Mouse (Mus musculus) heart, postnatal 0 days (tissue): ENCODE measurements at regions not wholly inside any gene's neighbourhood (a gene's known extent, or its start where the extent isn't known, plus 50 kb on each side); places are given as distances from the start of the nearest gene placed in this dataset.
A peak's percentile ranks its signal among the peaks of the same experiment; 100 is the strongest.
"Not testable (repeated sequence)": the region's sequence is repeated elsewhere in the genome, so short reads cannot be mapped to it uniquely, and the experiment has no call there.

Source experiments
- ATAC-seq: fragments of 200-750 bp; cut with Nextera tagmentation; 2 replicates; pipeline ENCODE4 v1.8.0; 2017; ENCODE audit warnings: low read depth, moderate number of reproducible peaks, moderate library complexity; ENCODE audit not compliant: insufficient read depth
- DNase-seq: peaks from one replicate; pipeline ENCODE4 v3.0.0-alpha.2; 2016; ENCODE audit warnings: low spot score
- H3K27ac ChIP-seq: fragments of 300-500 bp; sonication (generic); 2 replicates; pipeline ENCODE4 v1.5.1; 2014; ENCODE audit warnings: low read depth, mild to moderate bottlenecking
- H3K27me3 ChIP-seq: fragments of 300-500 bp; sonication (generic); 2 replicates; pipeline ENCODE4 v1.6.1; 2014; ENCODE audit warnings: low read length, mixed read lengths; ENCODE audit not compliant: control insufficient read depth, insufficient read depth
- H3K36me3 ChIP-seq: fragments of 300-500 bp; sonication (generic); replicated peaks from 2 replicates; pipeline ENCODE4 v1.6.1; 2014; ENCODE audit warnings: low read length, mixed read lengths; ENCODE audit not compliant: control insufficient read depth, insufficient read depth
- H3K4me1 ChIP-seq: fragments of 300-500 bp; sonication (generic); 2 replicates; pipeline ENCODE4 v1.6.1; 2014; ENCODE audit warnings: antibody characterized with exemption; ENCODE audit not compliant: control insufficient read depth, insufficient read depth
- H3K4me2 ChIP-seq: fragments of 300-500 bp; sonication (generic); 2 replicates; pipeline ENCODE4 v1.6.1; 2014; ENCODE audit warnings: low read depth, mild to moderate bottlenecking, low read length, moderate library complexity
- H3K4me3 ChIP-seq: fragments of 300-500 bp; sonication (generic); 2 replicates; pipeline ENCODE4 v1.5.1; 2014; ENCODE audit warnings: low read depth, low read length
- H3K9ac ChIP-seq: fragments of 300-500 bp; sonication (generic); replicated peaks from 2 replicates; pipeline ENCODE4 v1.6.1; 2014; ENCODE audit warnings: low read depth, low read length, mixed read lengths
- H3K9me3 ChIP-seq: fragments of 300-500 bp; sonication (generic); replicated peaks from 2 replicates; pipeline ENCODE4 v1.6.1; 2016; ENCODE audit warnings: low read length; ENCODE audit not compliant: control insufficient read depth
- CTCF ChIP-seq: IDR thresholded peaks from 2 replicates; pipeline ENCODE4 v1.5.1; 2016; ENCODE audit warnings: antibody characterized with exemption, control low read depth, low read depth
- EP300 ChIP-seq: IDR thresholded peaks from 2 replicates; pipeline ENCODE4 v1.6.1; 2016; ENCODE audit warnings: antibody characterized with exemption, low read depth
- WGBS: fragments of 180-500 bp; shearing (Covaris S2); extraction: QIAGEN DNeasy Blood & Tissue Kit; methylation state at CpG from one replicate; pipeline ENCODE4 v1.1.7; 2014; 5-methylcytosine and 5-hydroxymethylcytosine counted together

GRCm38 (mm10) chr8:34275977-34276660, 164.6 kb upstream of the Gm10131 start:
- H3K4me1 ChIP-seq: no peaks in the 10 kb centered on the region; the same call in 1 of the 2 replicates
- H3K4me3 ChIP-seq: no peak overlapping the region
- H3K27me3 ChIP-seq: no peaks in the 10 kb centered on the region
- no peaks in the 10 kb centered on the region for H3K9me3 ChIP-seq
- H3K27ac ChIP-seq: no peak overlapping the region
- no peak overlapping the region for H3K9ac ChIP-seq
- no peak overlapping the region for H3K4me2 ChIP-seq
- DNase-seq (peak; percentile 12), ATAC-seq (no peak)
- TF ChIP-seq CTCF: no peak
- H3K36me3 ChIP-seq: no peaks in the 10 kb centered on the region
- 44% methylated on average over 7 of the region's 7 CpGs for WGBS

- H3K4me3 ChIP-seq, H3K36me3 ChIP-seq, H3K4me1 ChIP-seq, H3K27me3 ChIP-seq, H3K27ac ChIP-seq, DNase-seq, H3K9me3 ChIP-seq, ATAC-seq, H3K9ac ChIP-seq, H3K4me2 ChIP-seq: not testable (repeated sequence)
- WGBS: 80% methylated on average over 2 of the region's 2 CpGs
Measured at GRCm38 (mm10) chr8:34274796-34275195, 163.3 kb upstream of the Gm10131 start.

GRCm38 (mm10) chr8:34274171-34274570, 162.6 kb upstream of the Gm10131 start:
- H3K27me3 ChIP-seq: no peaks in the 10 kb centered on the region
- H3K4me1 ChIP-seq: no peaks in the 10 kb centered on the region
- WGBS: 82% methylated on average over 6 of the region's 6 CpGs
- no peak overlapping the region for H3K27ac ChIP-seq
- ATAC-seq (no peak), DNase-seq (no peak)
- H3K4me3 ChIP-seq: no peak overlapping the region
- H3K9me3 ChIP-seq: no peaks in the 10 kb centered on the region
- no peak for TF ChIP-seq EP300
- TF ChIP-seq CTCF: no peak
- H3K9ac ChIP-seq: no peak overlapping the region
- no peak overlapping the region for H3K4me2 ChIP-seq
- no peaks in the 10 kb centered on the region for H3K36me3 ChIP-seq

GRCm38 (mm10) chr8:34269848-34270247, 158.3 kb upstream of the Gm10131 start:
- WGBS: 81% methylated on average over 6 of the region's 6 CpGs
- no peaks in the 10 kb centered on the region for H3K36me3 ChIP-seq
- no peak for ATAC-seq

GRCm38 (mm10) chr8:34268806-34269520, 157.4 kb upstream of the Gm10131 start:
- ATAC-seq (no peak), DNase-seq (no peak)
- Histone ChIP-seq H3K4me1 (no peaks in the 10 kb centered on the region), H3K9ac (no peak overlapping the region), H3K9me3 (no peaks in the 10 kb centered on the region), H3K4me2 (no peak overlapping the region), H3K27ac (no peak overlapping the region), H3K27me3 (no peaks in the 10 kb centered on the region), H3K4me3 (no peak overlapping the region), H3K36me3 (no peaks in the 10 kb centered on the region)
- 80% methylated on average over 18 of the region's 18 CpGs for WGBS
- peak; percentile 21; the same call in 1 of the 2 replicates for TF ChIP-seq CTCF
- no peak for TF ChIP-seq EP300

More at GRCm38 (mm10) chr8:34269848-34270247, 158.3 kb upstream of the Gm10131 start:
- Histone ChIP-seq H3K9me3 (no peaks in the 10 kb centered on the region), H3K4me1 (no peaks in the 10 kb centered on the region), H3K27ac (no peak overlapping the region), H3K4me3 (no peak overlapping the region), H3K4me2 (no peak overlapping the region), H3K9ac (no peak overlapping the region), H3K27me3 (no peaks in the 10 kb centered on the region)
- no peak for DNase-seq
- no peak for TF ChIP-seq EP300
- no peak for TF ChIP-seq CTCF

- WGBS: 64% methylated on average over 2 of the region's 2 CpGs
- no peak overlapping the region for H3K27ac ChIP-seq
- H3K9me3 ChIP-seq: no peaks in the 10 kb centered on the region
- no peaks in the 10 kb centered on the region for H3K27me3 ChIP-seq
- H3K36me3 ChIP-seq: no peaks in the 10 kb centered on the region
- H3K4me3 ChIP-seq: no peak overlapping the region
- ATAC-seq (0 out of 2 replicates have a peak, but pooled peaks have one; percentile 27), DNase-seq (peak; percentile 19)
- H3K4me1 ChIP-seq: no peaks in the 10 kb centered on the region
- TF ChIP-seq CTCF: no peak
- peak; percentile 85 for TF ChIP-seq EP300
- no peak overlapping the region for H3K9ac ChIP-seq
- no peak overlapping the region for H3K4me2 ChIP-seq
Measured at GRCm38 (mm10) chr8:34254978-34255377, 143.4 kb upstream of the Gm10131 start.
